Comparison of ENCODE assay signal across 8 mouse cellular contexts in the genomic region with DNA sequence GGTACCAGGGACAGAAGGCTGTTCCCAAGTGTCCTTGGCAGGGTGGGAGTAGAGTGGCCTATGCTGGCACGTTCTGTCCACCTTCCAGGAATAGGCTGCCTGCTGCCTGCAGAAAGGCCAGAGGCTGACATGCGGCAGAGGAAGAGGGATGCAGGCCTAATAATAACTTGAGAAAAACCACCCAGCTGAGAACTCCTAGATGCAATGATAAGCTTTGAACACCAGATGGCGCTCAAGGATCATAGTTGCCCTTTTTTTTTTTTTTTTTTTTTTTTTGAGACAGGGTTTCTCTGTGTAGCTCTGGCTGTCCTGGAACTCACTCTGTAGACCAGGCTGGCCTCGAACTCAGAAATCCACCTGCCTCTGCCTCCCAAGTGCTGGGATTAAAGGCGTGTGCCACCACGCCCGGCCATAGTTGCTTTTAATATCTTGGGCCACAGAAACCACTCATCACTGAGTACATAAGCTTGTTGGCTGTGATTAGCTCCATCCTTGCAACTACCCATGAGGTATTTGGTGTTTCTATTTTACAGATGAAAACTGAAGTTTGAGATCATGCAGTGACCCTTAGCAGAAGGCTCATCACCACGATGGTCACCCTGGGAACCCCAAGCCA. TPM values are rescaled to one million over a fixed set of nuclear protein-coding genes. Genes with fewer than 3 reads are reported as not detected.
DNase-seq lines count a peak whose midpoint lies in the region; ATAC-seq and TF ChIP-seq lines count a peak whose summit lies in the region.

No protein-coding gene starts in this region.

- H3K36me3 ChIP-seq in thymus, adult 2 months (ENCODE audit: control insufficient read depth, insufficient read depth, low read length): no peaks in the 10 kb centered on the region
- H3K36me3 ChIP-seq in forebrain, embryonic 13.5 days (ENCODE audit: poor library complexity, severe bottlenecking): no peaks in the 10 kb centered on the region
- H3K36me3 ChIP-seq in intestine, embryonic 15.5 days: no peaks in the 10 kb centered on the region
- no peaks in the 10 kb centered on the region for H3K36me3 ChIP-seq in limb, embryonic 11.5 days (ENCODE audit: control insufficient read depth, insufficient read depth, low read length)
- H3K36me3 ChIP-seq in midbrain, postnatal 0 days (ENCODE audit: insufficient read depth, low read length): no peaks in the 10 kb centered on the region

- 37% methylated on average over 8 of the region's 8 CpGs for WGBS in thymus, adult 2 months
- 38% methylated on average over 8 of the region's 8 CpGs for WGBS in forebrain, embryonic 13.5 days
- 33% methylated on average over 8 of the region's 8 CpGs for WGBS in intestine, embryonic 15.5 days
- WGBS in limb, embryonic 11.5 days: 36% methylated on average over 7 of the region's 8 CpGs
- WGBS in midbrain, postnatal 0 days: 34% methylated on average over 8 of the region's 8 CpGs

- ATAC-seq in forebrain, embryonic 13.5 days: peak; percentile 61; the same call in 1 of the 2 replicates
- peak; percentile 22; the same call in 1 of the 2 replicates for ATAC-seq in intestine, embryonic 15.5 days
- 0 out of 2 replicates have a peak, but pooled peaks have one; percentile 28 for ATAC-seq in limb, embryonic 11.5 days (ENCODE audit: insufficient number of reproducible peaks, low FRiP score, low TSS enrichment, low read depth)
- ATAC-seq in midbrain, postnatal 0 days (ENCODE audit: low FRiP score): peak; percentile 36; the same call in 1 of the 2 replicates

- H3K9ac ChIP-seq in forebrain, embryonic 13.5 days: no peak overlapping the region
- no peak overlapping the region for H3K9ac ChIP-seq in intestine, embryonic 15.5 days
- H3K9ac ChIP-seq in limb, embryonic 11.5 days (ENCODE audit: low read length): no peak overlapping the region
- no peak overlapping the region for H3K9ac ChIP-seq in midbrain, postnatal 0 days (replicated peaks; ENCODE audit: low read length, poor library complexity, severe bottlenecking)

- TF ChIP-seq CTCF in thymus, adult 2 months (IDR thresholded peaks at IDR 0.05; ENCODE audit: borderline replicate concordance, control insufficient read depth, extremely low read depth, insufficient read depth, low read length, poor library complexity): no peak
- TF ChIP-seq CTCF in brain, embryonic 14.5 days (IDR thresholded peaks at IDR 0.05; ENCODE audit: borderline replicate concordance, extremely low read depth, insufficient read depth, insufficient read length): peak; percentile 53; the same call in 1 of the 2 replicates
- peak; percentile 81 for TF ChIP-seq CTCF in midbrain, postnatal 0 days (IDR thresholded peaks at IDR 0.05)

- peak; percentile 27 for DNase-seq in thymus, adult 2 months
- DNase-seq in thymus, adult 18-20 months: no peak
- DNase-seq in brain, embryonic 14.5 days (ENCODE audit: low read depth): peak; percentile 72
- DNase-seq in limb, embryonic 11.5 days (ENCODE audit: low spot score): peak; percentile 62
- peak; percentile 82 for DNase-seq in midbrain, postnatal 0 days (ENCODE audit: low spot score)
- no peak for DNase-seq in ovary, adult 18-20 months (ENCODE audit: low spot score)

- no peak overlapping the region for H3K27ac ChIP-seq in thymus, adult 2 months (ENCODE audit: control insufficient read depth, insufficient read depth, low read length)
- no peak overlapping the region for H3K27ac ChIP-seq in forebrain, embryonic 13.5 days
- H3K27ac ChIP-seq in intestine, embryonic 15.5 days: no peak overlapping the region
- no peak overlapping the region for H3K27ac ChIP-seq in limb, embryonic 11.5 days (replicated peaks; ENCODE audit: low read depth, low read length)
- no peak overlapping the region for H3K27ac ChIP-seq in midbrain, postnatal 0 days (ENCODE audit: low read depth, low read length)

- H3K27me3 ChIP-seq in thymus, adult 2 months (ENCODE audit: control insufficient read depth, insufficient read depth, low read length): no peaks in the 10 kb centered on the region
- peaks cover 10% of the 10 kb centered on the region for H3K27me3 ChIP-seq in forebrain, embryonic 13.5 days
- no peaks in the 10 kb centered on the region for H3K27me3 ChIP-seq in intestine, embryonic 15.5 days (replicated peaks)
- H3K27me3 ChIP-seq in limb, embryonic 11.5 days (ENCODE audit: control insufficient read depth, insufficient read depth, low read length): no peaks in the 10 kb centered on the region
- no peaks in the 10 kb centered on the region for H3K27me3 ChIP-seq in midbrain, postnatal 0 days (ENCODE audit: insufficient read depth, low read length)

- no peak for TF ChIP-seq POLR2A in thymus, adult 2 months (IDR thresholded peaks at IDR 0.05; ENCODE audit: control insufficient read depth, extremely low read depth, insufficient read depth, low read length, poor library complexity)
- no peak for TF ChIP-seq POLR2A in brain, embryonic 14.5 days (IDR thresholded peaks at IDR 0.05; ENCODE audit: borderline replicate concordance, extremely low read depth, insufficient read depth, insufficient read length, poor library complexity, severe bottlenecking)

- H3K4me1 ChIP-seq in thymus, adult 2 months (replicated peaks; ENCODE audit: control insufficient read depth, insufficient read depth, low read length): no peaks in the 10 kb centered on the region
- no peaks in the 10 kb centered on the region for H3K4me1 ChIP-seq in forebrain, embryonic 13.5 days
- 0 out of 2 replicates have a peak, but pooled peaks cover 5% of the 10 kb centered on the region for H3K4me1 ChIP-seq in intestine, embryonic 15.5 days (replicated peaks)
- no peaks in the 10 kb centered on the region for H3K4me1 ChIP-seq in limb, embryonic 11.5 days (ENCODE audit: control insufficient read depth, insufficient read depth, low read length)
- no peaks in the 10 kb centered on the region for H3K4me1 ChIP-seq in midbrain, postnatal 0 days (ENCODE audit: insufficient read depth, low read length)

- no peak overlapping the region for H3K4me2 ChIP-seq in forebrain, embryonic 13.5 days
- no peak overlapping the region for H3K4me2 ChIP-seq in intestine, embryonic 15.5 days (replicated peaks)
- H3K4me2 ChIP-seq in limb, embryonic 11.5 days (ENCODE audit: low read depth, severe bottlenecking): no peak overlapping the region
- H3K4me2 ChIP-seq in midbrain, postnatal 0 days (ENCODE audit: low read depth, low read length, poor library complexity, severe bottlenecking): no peak overlapping the region

- H3K9me3 ChIP-seq in forebrain, embryonic 13.5 days (replicated peaks): no peaks in the 10 kb centered on the region
- H3K9me3 ChIP-seq in intestine, embryonic 15.5 days: no peaks in the 10 kb centered on the region
- H3K9me3 ChIP-seq in limb, embryonic 11.5 days (ENCODE audit: control insufficient read depth, low read length): no peaks in the 10 kb centered on the region
- no peaks in the 10 kb centered on the region for H3K9me3 ChIP-seq in midbrain, postnatal 0 days (ENCODE audit: low read length)

- H3K4me3 ChIP-seq in thymus, adult 2 months (ENCODE audit: control insufficient read depth, insufficient read depth, low read length): no peak overlapping the region
- H3K4me3 ChIP-seq in forebrain, embryonic 13.5 days: no peak overlapping the region
- no peak overlapping the region for H3K4me3 ChIP-seq in intestine, embryonic 15.5 days (replicated peaks)
- H3K4me3 ChIP-seq in limb, embryonic 11.5 days (ENCODE audit: low read depth, low read length): no peak overlapping the region
- H3K4me3 ChIP-seq in midbrain, postnatal 0 days (ENCODE audit: low read depth, low read length): no peak overlapping the region

RNA-seq across cellular contexts. Expression of a gene that starts 28.1 kb away (rescaled TPM):
- 83.1 and 83.7 TPM in 2 replicates for polyA plus RNA-seq in thymus, adult 2 months (2012; rRNA removed)
- polyA plus RNA-seq in brain, embryonic 14.5 days (2012; rRNA removed): 71.5 and 101 TPM in 2 replicates
- polyA plus RNA-seq in forebrain, embryonic 13.5 days (2015; fragmentation: Nextera tagmentation; extraction: Ambion mirVana): 138 and 147 TPM in 2 replicates
- polyA plus RNA-seq in intestine, embryonic 15.5 days (2015; fragmentation: Nextera tagmentation; extraction: Ambion mirVana): 140 and 162 TPM in 2 replicates
- 156 and 158 TPM in 2 replicates for polyA plus RNA-seq in limb, embryonic 11.5 days (2014; fragmentation: Nextera tagmentation; extraction: Ambion mirVana)
- 173 and 183 TPM in 2 replicates for total RNA-seq in midbrain, postnatal 0 days (2014; rRNA removed)
- polyA plus RNA-seq in midbrain, postnatal 0 days (2015; fragmentation: Nextera tagmentation; extraction: Ambion mirVana): 176 and 178 TPM in 2 replicates

Comparison
In these comparisons a context has a peak if more than half of its experiments do, and no peak if none do; other contexts are left out.
1. DNase-seq: peak in thymus, adult 2 months (single experiment), brain, embryonic 14.5 days (single experiment), limb, embryonic 11.5 days (single experiment) and midbrain, postnatal 0 days (single experiment); none in thymus, adult 18-20 months (0 of 2) and ovary, adult 18-20 months (single experiment).
2. Peak in every context shown above with its lines, with median percentiles within 50 percentile points of each other: ATAC-seq.